Mouse (Mus musculus) liver, postnatal 0 days (tissue): Measurements from ENCODE around the gene Snn.
A peak's percentile ranks its signal among the peaks of the same experiment; 100 is the strongest.

Experiments used
- CTCF ChIP-seq: sonication (generic); IDR thresholded peaks from 2 replicates; pipeline ENCODE4 v1.5.1; 2016; ENCODE audit warnings: antibody characterized with exemption, low read depth
- EP300 ChIP-seq: IDR thresholded peaks from 2 replicates; pipeline ENCODE4 v1.6.1; 2016; ENCODE audit warnings: antibody characterized with exemption, low read depth, mild to moderate bottlenecking

DNA sequence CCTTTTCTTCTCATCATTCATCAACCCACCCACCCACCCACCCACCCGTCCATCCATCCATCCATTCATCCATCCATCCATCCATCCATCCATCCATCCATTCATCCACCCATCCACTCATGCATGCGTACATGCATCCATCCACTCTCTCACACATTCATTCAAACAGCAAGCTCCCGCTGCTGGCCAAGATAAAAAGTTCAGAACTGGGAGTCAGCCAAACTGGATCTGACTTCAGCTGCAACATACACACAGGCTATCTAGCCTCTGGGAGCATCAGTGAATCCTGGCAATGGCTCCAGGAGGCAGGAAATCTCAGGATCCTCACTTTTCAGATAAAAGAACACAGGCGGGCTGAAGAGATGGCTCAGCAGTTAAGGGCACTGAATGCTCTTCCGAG lies 37.1 kb upstream of the Snn start:
- TF ChIP-seq CTCF (peak; percentile 16; the same call in 1 of the 2 replicates), EP300 (no peak)
